Mouse (Mus musculus) heart, adult 18-20 months (tissue): ENCODE measurements at regions not wholly inside any gene's neighbourhood (a gene's known extent, or its start where the extent isn't known, plus 50 kb on each side); places are given as distances from the start of the nearest gene placed in this dataset.
A peak's percentile ranks its signal among the peaks of the same experiment; 100 is the strongest.

ENCODE experiments used
- DNase-seq, 2 experiments: peaks; one replicate each; pipeline ENCODE4 v3.0.0; 2021 to 2022; ENCODE audit warnings: mixed read lengths in 1 of 2

DNA sequence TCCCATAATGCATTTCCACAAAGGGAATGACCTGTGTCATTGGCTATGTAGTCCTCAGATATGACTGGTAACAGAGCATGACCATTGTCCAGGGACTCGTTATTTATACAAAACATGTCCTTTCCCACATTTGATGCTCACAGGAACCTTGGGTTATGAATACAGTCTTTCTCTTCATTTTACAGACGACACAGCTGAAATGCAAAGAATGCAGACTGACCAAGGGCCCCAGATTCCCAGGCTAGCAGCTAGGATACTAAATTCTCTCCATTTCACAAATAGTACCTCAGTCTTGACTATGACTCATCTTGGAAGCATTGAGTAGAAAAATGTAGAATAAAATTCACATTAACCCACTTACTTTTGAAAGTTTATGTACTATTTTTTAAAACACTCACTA, 182.7 kb upstream of the Sox4 start:
- DNase-seq: no peak

- no peak for DNase-seq
Observed at GRCm38 (mm10) chr13:29127499-29127898, 174.0 kb upstream of the Sox4 start.

DNA sequence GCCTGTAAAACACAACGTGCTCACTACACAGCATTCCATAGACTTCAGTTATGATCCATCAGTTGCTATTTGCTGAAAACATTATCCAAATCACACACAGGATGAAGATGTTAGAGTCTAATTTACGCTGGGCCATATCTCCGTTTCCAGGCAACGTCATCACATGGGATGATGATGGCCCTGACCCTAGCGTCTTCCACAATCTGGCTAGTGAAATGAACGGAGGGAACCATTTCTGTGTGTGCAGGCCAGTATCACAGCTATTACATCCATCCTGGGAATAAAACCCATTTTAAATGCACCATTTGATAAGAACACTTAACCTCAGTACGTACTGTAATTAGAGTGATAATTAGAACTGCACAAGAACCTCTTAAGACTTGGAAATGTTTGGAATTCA, 170.0 kb upstream of the Sox4 start:
- no peak for DNase-seq

GRCm38 (mm10) chr13:29121121-29121520, 167.6 kb upstream of the Sox4 start:
- DNase-seq: no peak

DNA sequence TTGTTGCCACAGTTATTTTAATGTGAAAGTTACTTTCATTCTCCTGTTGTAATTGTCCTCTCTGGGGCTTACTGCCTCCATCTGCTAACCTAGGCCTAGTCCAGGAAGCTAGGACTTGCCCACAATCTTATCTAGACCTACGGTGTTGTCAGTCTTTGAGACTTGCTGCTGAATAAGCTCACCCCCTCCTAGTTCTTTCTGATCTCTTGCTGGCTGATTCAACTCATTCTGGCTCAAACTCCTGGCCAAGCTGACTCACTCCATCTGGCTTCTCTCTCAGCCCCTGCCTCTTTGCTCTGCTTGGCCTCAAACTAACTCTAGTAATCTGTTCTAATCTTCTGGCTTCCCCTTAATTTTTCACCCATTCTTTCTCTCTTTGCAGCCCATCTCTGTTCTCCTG, 165.8 kb upstream of the Sox4 start:
- DNase-seq: peak in 1 of 2 experiments; percentile 11

DNA sequence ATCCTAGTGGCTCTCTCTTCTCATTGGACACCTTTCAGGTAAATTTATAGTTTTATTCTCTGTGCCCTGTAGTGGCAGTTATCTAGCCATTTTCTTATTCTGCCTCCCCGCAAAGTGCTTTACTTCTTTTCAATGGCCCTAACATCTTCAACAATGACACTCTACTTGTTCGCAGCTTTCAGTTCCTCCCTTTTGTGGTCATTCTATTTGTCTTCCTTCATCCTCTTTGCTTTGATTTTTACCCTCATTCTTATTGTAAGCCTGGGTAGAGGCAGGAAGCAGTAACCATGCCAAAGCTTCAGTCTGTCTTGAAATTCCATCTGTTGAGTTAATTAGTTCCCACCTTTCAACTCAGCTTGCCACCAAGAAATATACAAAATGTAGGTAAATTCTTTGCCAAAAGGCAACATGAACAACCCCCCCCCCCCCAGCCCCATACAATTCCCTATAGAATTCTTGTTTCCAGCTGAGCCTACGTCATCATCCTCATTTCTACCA, 161.5 kb upstream of the Sox4 start:
- DNase-seq: no peak

GRCm38 (mm10) chr13:29110127-29110526, 156.6 kb upstream of the Sox4 start:
- peak; percentile 37 to 40 for DNase-seq

DNA sequence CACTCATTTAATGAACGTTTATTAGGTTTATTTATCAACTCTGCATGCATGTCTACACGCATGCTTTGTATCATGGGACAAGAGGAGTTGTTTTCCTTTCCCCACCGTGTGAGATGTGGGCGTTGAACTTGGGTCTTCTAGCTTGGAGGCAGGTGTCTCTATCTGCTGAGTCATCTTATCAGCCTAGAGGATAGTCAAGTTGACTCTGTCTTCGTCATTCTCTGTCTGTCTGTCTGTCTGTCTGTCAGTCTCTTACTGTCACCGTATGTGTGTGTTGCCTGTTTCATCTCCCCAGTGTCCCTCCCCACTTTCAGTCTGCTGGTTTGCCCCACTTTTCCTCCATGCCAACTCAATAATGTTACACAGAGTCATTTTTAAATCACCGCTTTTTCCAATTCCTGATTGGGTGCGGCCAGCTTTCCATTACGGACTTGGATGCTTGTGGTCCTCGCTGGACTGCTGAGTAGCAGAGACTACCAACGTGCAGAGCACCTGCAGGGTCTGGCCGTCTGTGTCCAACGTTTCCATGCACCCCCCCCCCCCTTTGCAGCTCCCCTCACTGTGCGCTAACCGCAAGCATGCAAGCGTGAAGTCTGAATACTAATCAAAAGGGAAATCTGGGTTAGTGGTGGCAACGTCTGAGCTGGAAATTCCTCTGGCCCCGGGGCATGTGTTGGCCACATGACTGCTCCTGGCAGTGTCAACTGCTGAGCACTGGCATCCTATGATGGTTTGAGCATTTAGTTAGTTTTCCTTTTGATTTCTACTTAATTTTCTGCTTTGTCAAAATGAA, 155.7 kb upstream of the Sox4 start:
- no peak for DNase-seq

DNA sequence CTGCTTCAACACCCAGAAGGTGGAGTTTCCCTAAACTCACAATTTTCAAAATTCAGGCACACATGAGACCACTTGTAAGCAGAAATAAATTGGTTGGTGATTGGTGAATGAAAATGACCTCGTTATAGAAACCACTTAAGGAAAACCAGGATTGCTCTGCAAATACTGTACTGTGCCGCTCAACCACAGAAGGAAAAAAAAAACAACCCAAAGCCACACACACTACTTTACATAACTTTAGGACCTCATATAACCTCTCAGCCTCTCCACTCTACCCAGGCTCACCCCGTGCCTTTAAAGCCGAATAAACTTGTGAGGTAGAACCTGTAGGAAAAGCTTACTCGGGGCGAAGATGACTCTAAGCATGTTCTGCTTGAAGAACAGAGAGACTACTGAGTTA, 154.7 kb upstream of the Sox4 start:
- DNase-seq: no peak

DNA sequence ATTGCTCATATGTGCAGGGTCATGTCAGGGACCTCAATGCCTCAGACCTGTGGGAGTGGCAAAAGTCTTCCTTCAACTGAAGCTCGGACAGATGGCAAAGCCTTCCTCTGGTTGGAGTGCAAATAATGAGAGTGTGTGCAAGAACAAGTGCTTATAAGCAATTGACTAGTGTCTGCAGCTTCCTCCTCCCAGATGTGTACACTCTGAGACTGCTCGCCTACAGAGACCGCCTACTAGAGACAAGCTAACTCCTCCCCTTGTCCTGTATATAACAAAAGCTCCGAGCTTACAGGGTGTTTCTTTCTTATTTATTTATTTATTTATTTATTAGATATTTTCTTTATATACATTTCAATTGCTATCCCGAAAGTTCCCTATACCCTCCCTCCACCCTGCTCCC, 138.7 kb upstream of the Sox4 start:
- DNase-seq: no peak

GRCm38 (mm10) chr13:29086854-29087253, 133.3 kb upstream of the Sox4 start:
- DNase-seq: no peak

DNA sequence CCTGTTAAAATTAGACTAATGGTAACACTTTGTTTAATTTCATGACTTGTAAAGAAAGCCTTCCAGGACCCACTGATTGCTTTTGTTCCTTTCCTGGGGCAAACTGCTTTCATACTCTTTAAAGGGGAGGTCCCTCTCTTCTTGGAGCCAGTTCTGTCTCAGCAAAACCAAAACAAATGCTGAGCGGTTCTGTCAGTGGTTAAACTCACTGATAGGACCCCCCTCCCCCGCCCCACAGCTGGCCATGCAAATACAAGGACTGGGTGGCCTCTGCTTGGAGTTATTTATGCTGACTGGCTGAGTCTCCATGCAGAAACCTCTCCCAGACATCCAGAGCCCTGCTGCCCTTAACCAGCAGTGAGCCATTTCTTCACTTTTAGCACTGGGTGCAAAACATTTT, 127.6 kb upstream of the Sox4 start:
- DNase-seq: no peak

GRCm38 (mm10) chr13:29079841-29080240, 126.3 kb upstream of the Sox4 start:
- DNase-seq: no peak

DNA sequence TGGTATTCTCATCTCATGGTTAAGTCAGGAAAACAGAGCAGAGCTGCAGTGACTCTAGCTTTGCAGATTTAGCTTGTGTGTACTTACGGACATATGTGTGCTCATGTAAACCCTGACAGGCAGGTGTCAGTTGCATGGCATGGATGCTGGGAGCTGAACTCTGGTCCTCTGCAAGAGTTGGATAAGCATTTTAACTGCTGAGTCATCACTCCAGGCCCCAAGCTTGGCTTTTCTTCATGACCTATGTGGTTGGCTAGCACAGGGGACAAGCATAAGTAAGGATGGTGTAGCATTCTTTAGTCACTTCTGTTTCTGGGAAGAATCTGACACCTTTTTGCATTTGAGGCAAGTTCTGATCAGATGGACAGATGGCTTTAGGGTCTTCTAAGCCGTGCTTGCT, 120.1 kb upstream of the Sox4 start:
- DNase-seq: no peak

GRCm38 (mm10) chr13:29063924-29064323, 110.4 kb upstream of the Sox4 start:
- no peak for DNase-seq

GRCm38 (mm10) chr13:29058685-29059084, 105.2 kb upstream of the Sox4 start:
- peak; percentile 55 to 69 for DNase-seq

DNA sequence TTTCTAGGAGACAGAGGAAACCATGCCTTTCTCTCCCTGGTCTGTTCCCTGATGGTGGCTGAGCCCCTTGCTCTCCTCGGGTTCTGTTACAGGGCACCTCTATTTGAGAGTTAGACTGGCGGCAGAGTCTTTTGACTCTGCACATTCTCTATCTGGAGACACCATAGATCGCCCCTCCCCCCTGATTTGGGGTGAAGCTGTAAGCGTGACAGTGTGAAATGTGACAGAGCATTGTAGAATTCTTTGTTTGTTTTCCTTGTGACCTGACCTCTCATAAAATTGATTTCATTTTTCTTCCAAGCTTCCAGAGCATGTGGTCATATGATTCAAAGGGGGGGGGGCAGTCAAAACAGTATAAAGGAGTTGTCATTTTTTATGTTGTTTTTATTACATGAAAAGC, 96.2 kb upstream of the Sox4 start:
- no peak for DNase-seq

- DNase-seq: no peak
Observed at GRCm38 (mm10) chr13:29048990-29049576, 95.6 kb upstream of the Sox4 start.

DNA sequence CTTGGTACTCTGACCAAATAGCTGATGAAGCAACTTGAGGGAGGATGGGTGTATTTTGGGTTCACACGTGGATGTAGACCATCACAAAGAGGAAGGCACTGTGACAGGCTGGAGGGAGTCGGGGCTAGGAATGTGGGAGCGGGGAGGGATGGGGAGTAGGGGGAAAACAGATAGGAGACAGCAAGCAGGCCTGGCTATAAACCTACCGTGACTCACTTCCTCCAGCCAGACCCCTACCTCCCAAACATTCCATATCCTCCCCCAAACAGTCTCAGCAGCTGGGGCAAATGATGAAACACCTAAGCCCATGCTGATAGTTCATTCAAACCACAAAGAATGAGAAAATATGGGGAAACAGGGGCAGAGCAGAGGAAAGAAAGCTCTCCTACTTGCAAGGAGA, 91.1 kb upstream of the Sox4 start:
- no peak for DNase-seq

- DNase-seq: no peak
Observed at GRCm38 (mm10) chr13:29040331-29040730, 86.8 kb upstream of the Sox4 start.

DNA sequence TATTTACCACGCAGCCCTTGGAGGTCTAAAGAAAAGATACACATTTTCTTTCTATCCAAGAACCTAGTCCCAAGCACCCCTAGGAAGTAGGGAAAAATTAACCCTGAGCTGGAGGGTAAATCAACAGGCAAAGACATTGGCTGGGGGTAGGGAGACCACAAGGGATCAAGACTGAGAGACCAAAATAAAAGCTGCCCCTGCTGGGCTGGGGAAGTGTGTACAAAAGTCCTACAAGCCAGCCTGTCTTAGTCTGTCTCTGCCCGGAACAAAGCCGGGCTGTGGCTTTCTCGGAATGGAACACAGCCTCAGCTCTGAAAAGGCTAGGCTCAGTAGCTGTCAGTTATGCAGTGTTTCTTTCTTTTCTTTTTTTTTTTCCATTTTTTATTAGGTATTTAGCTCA, 81.4 kb upstream of the Sox4 start:
- no peak for DNase-seq

- no peak for DNase-seq
Observed at GRCm38 (mm10) chr13:29034444-29034843, 80.9 kb upstream of the Sox4 start.

DNA sequence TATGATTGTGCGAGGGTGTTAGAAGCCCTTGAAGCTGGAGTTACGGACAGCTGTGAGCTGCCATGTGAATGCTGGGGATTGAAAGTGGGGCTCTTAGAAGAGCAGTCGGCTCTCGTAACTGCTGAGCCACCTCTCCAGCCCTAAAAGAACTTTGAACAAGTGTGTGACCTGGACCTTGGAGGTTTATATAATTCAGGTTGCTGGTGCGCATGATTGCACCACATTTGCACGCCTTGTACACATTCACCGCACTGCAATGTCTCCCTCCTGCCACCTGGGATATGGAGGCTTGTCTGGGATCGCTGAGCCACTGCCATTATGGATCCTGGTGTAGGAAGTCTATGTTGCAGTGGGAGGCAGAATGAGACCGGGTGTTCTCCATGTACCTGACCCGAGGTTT, 73.6 kb upstream of the Sox4 start:
- no peak for DNase-seq

GRCm38 (mm10) chr13:29023486-29023885, 70.0 kb upstream of the Sox4 start:
- DNase-seq: no peak
